Mouse (Mus musculus): ENCODE data around the gene Rbp7. TPM values are rescaled to one million over a fixed set of nuclear protein-coding genes. Genes with fewer than 3 reads are reported as not detected.
A peak's percentile ranks its signal among the peaks of the same experiment; 100 is the strongest.

Gene Rbp7
- polyA plus RNA-seq, 1 experiment from 2014 or later, result 1.7 TPM

GRCm38 (mm10) chr4:149454263-149454662, 515 bp downstream of the Rbp7 start:
- Histone ChIP-seq H3K4me2 (no peak overlapping the region), H3K4me3 (ENCODE audit: low read depth, low read length) (no peak overlapping the region), H3K4me1 (ENCODE audit: insufficient read depth) (no peaks in the 10 kb centered on the region), H3K9ac (no peak overlapping the region), H3K9me3 (ENCODE audit: low read depth, low read length) (no peaks in the 10 kb centered on the region), H3K27ac (ENCODE audit: low read depth) (no peak overlapping the region), H3K27me3 (ENCODE audit: insufficient read depth, low read length) (no peaks in the 10 kb centered on the region), H3K36me3 (ENCODE audit: insufficient read depth) (no peaks in the 10 kb centered on the region)
- ATAC-seq (ENCODE audit: insufficient read depth), result no peak
- DNase-seq, result no peak
- WGBS, result 73% methylated on average over 17 of the region's 17 CpGs
- TF ChIP-seq CTCF (IDR thresholded peaks at IDR 0.05; ENCODE audit: low read depth), result no peak

DNA sequence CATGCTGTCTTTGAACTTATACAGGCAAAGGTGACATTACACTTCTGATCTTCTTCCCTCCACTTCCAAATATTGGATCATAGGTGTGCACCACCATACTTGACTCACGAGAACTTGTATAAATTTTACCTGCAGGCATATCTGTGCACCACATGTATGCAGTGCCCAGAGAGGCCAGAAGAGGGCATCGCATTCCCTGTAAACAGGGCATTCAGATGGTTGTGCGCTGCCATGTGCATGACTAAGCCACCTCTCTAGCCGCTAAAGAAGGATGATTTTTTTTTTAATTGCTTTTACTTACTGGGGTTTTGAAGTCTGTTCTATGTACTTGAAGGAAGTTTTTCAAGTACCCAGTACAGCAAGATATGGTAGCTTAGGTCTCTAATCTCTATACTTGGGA, 1.1 kb downstream of the Rbp7 start:
- H3K36me3 ChIP-seq (ENCODE audit: insufficient read depth), result no peaks in the 10 kb centered on the region
- TF ChIP-seq CTCF (IDR thresholded peaks at IDR 0.05; ENCODE audit: low read depth), result peak; percentile 61
- no peaks in the 10 kb centered on the region for H3K4me1 ChIP-seq (ENCODE audit: insufficient read depth)
- no peak overlapping the region for H3K9ac ChIP-seq
- no peak overlapping the region for H3K4me3 ChIP-seq (ENCODE audit: low read depth, low read length)
- peak; percentile 55 for DNase-seq
- no peaks in the 10 kb centered on the region for H3K9me3 ChIP-seq (ENCODE audit: low read depth, low read length)
- H3K27ac ChIP-seq (ENCODE audit: low read depth), result no peak overlapping the region
- no peak for ATAC-seq (ENCODE audit: insufficient read depth)
- H3K4me2 ChIP-seq, result no peak overlapping the region
- 80% methylated on average over 4 of the region's 4 CpGs for whole genome bisulfite sequencing
- no peaks in the 10 kb centered on the region for H3K27me3 ChIP-seq (ENCODE audit: insufficient read depth, low read length)

DNA sequence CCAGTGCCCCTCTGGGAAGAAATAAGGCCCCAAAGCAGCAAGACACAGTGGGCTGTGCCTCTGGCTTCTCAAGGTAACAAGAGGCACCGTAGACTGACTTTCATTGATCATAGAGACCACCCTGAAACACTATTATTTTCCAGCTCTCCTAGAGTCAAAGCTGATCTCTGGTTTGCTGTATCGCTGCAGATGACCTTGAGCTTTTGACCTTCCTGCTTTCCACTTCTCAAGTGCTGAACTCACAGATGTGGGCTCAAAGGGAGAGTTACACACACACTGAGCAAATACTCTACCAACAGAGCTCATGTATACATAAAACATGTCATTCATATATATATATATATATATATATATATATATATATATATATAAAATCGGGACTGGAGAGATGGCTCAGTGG, 4.1 kb downstream of the Rbp7 start:
- H3K4me2 ChIP-seq, result no peak overlapping the region
- H3K27ac ChIP-seq (ENCODE audit: low read depth), result no peak overlapping the region
- no peak overlapping the region for H3K4me3 ChIP-seq (ENCODE audit: low read depth, low read length)
- no peak overlapping the region for H3K9ac ChIP-seq
- DNase-seq (no peak), ATAC-seq (ENCODE audit: insufficient read depth) (no peak)
- H3K4me1 ChIP-seq (ENCODE audit: insufficient read depth), result no peaks in the 10 kb centered on the region
- no peaks in the 10 kb centered on the region for H3K36me3 ChIP-seq (ENCODE audit: insufficient read depth)
- 66% methylated on average over 3 of the region's 3 CpGs for WGBS
- H3K9me3 ChIP-seq (ENCODE audit: low read depth, low read length), result no peaks in the 10 kb centered on the region
- no peaks in the 10 kb centered on the region for H3K27me3 ChIP-seq (ENCODE audit: insufficient read depth, low read length)
- TF ChIP-seq CTCF (IDR thresholded peaks at IDR 0.05; ENCODE audit: low read depth), result no peak

GRCm38 (mm10) chr4:149446309-149446708, 8.5 kb downstream of the Rbp7 start:
- Histone ChIP-seq H3K4me3 (ENCODE audit: low read depth, low read length) (no peak overlapping the region), H3K4me2 (peak overlapping the region; percentile 66), H3K4me1 (ENCODE audit: insufficient read depth) (0 out of 2 replicates have a peak, but pooled peaks cover 2% of the 10 kb centered on the region)

DNA sequence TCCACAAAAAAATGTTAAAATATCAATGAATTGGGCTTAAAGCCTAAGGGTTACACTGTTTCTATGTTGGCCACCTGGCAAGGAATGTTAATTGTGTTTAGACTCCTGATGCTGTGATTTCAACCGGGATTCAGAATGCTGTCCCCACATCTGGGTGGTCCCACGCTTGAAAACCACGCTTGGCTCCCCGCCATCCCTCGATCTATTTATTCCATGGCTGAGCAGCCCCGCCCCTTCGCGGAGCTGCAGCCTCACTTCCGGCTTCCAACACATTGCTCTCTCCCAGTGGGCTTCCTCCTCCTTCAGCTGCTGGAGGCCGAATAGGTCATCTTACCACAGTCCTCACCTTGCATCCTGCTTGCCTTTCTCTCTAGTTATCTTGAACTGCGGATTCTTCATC, 8.9 kb downstream of the Rbp7 start:
- DNase-seq (peak; percentile 95), ATAC-seq (ENCODE audit: insufficient read depth) (peak; percentile 50)
- WGBS, result 3% methylated on average over 11 of the region's 11 CpGs
- peak overlapping the region; percentile 29 for H3K4me3 ChIP-seq (ENCODE audit: low read depth, low read length)
- H3K4me1 ChIP-seq (ENCODE audit: insufficient read depth), result 0 out of 2 replicates have a peak, but pooled peaks cover 2% of the 10 kb centered on the region
- H3K9me3 ChIP-seq (ENCODE audit: low read depth, low read length), result no peaks in the 10 kb centered on the region
- no peak for TF ChIP-seq CTCF (IDR thresholded peaks at IDR 0.05; ENCODE audit: low read depth)
- H3K27me3 ChIP-seq (ENCODE audit: insufficient read depth, low read length), result no peaks in the 10 kb centered on the region
- peak overlapping the region; percentile 66 for H3K4me2 ChIP-seq
- H3K9ac ChIP-seq, result 0 out of 2 replicates have a peak overlapping the region, but pooled peaks have one; percentile 60
- peak overlapping the region; percentile 94 for H3K27ac ChIP-seq (ENCODE audit: low read depth)
- no peaks in the 10 kb centered on the region for H3K36me3 ChIP-seq (ENCODE audit: insufficient read depth)

More at GRCm38 (mm10) chr4:149446309-149446708, 8.5 kb downstream of the Rbp7 start:
- TF ChIP-seq CTCF (IDR thresholded peaks at IDR 0.05; ENCODE audit: low read depth), result no peak
- no peaks in the 10 kb centered on the region for H3K27me3 ChIP-seq (ENCODE audit: insufficient read depth, low read length)
- H3K9me3 ChIP-seq (ENCODE audit: low read depth, low read length), result no peaks in the 10 kb centered on the region
- DNase-seq (no peak), ATAC-seq (ENCODE audit: insufficient read depth) (no peak)
- no peak overlapping the region for H3K9ac ChIP-seq
- H3K36me3 ChIP-seq (ENCODE audit: insufficient read depth), result no peaks in the 10 kb centered on the region
- H3K27ac ChIP-seq (ENCODE audit: low read depth), result peak overlapping the region; percentile 94
- WGBS, result 29% methylated on average over 1 of the region's 1 CpGs

DNA sequence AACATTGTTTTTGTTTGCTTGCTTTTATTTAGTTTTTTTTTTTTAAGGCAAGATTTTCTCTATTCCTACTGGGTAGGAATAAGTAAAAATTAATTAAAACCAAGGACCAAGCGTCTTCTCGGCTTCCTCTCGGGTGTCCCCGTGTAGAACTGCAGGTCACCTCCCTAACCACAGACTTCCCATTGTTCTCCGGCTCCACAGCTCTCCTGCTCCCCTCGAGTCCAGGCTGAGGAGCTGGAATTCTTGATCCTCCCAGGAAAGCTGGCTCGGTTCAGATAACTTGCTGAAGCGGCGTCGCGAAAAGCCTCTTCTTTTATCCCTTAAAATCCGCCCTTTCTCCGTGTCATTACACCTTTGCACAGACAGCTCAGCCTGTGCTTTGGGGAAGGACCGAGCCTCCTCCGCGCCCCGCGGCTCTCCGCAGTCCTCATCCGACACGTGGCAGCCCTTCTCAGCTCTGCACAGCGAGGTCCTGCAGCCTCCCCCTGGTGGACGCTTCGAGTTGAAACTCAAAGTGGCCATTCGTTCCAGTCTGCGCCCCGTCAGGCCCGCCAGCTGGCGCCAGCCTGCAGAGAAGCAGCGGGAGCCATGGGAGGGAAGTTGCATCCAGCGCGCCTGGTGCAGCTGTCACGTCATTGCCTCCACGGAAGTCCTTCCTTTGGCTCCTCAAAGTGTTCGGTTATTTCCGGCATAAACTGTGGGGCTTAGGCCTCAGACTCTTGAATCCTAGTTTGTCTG, 9.6 kb downstream of the Rbp7 start:
- Histone ChIP-seq H3K4me1 (ENCODE audit: insufficient read depth) (0 out of 2 replicates have a peak, but pooled peaks cover 2% of the 10 kb centered on the region), H3K9ac (peak overlapping the region; percentile 60), H3K36me3 (ENCODE audit: insufficient read depth) (no peaks in the 10 kb centered on the region), H3K27ac (ENCODE audit: low read depth) (peak overlapping the region; percentile 94), H3K9me3 (ENCODE audit: low read depth, low read length) (no peaks in the 10 kb centered on the region), H3K27me3 (ENCODE audit: insufficient read depth, low read length) (no peaks in the 10 kb centered on the region), H3K4me3 (ENCODE audit: low read depth, low read length) (peak overlapping the region; percentile 29), H3K4me2 (peak overlapping the region; percentile 66)
- ATAC-seq (ENCODE audit: insufficient read depth) (peak; percentile 99), DNase-seq (peak; percentile 99)
- TF ChIP-seq CTCF (IDR thresholded peaks at IDR 0.05; ENCODE audit: low read depth), result peak; percentile 98
- WGBS, result under 1% methylated on average over 36 of the region's 36 CpGs

DNA sequence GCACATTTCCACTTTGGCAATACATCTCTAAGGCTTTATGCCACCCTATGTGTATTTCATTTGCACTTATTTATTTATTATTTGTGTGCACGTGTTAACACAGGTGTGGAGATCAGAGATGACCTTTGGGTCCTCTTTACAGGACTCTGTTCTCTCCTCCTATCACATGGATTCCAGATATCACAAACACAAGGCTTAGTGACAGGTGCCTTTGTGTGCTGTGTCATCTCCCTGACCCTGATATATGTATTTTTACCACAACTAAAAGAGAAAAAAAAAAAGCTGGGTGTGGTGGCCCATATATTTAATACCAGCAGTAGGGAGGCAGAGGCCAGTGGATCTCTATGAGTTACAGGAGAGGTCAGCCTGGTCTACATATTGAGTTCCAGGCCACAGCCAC, 10.3 kb downstream of the Rbp7 start:
- Histone ChIP-seq H3K4me2 (peak overlapping the region; percentile 66), H3K27ac (ENCODE audit: low read depth) (peak overlapping the region; percentile 94; the same call in 1 of the 2 replicates), H3K36me3 (ENCODE audit: insufficient read depth) (no peaks in the 10 kb centered on the region), H3K27me3 (ENCODE audit: insufficient read depth, low read length) (no peaks in the 10 kb centered on the region), H3K9ac (peak overlapping the region; percentile 60), H3K9me3 (ENCODE audit: low read depth, low read length) (no peaks in the 10 kb centered on the region), H3K4me1 (ENCODE audit: insufficient read depth) (0 out of 2 replicates have a peak, but pooled peaks cover 2% of the 10 kb centered on the region), H3K4me3 (ENCODE audit: low read depth, low read length) (peak overlapping the region; percentile 29; the same call in 1 of the 2 replicates)
- DNase-seq (no peak), ATAC-seq (ENCODE audit: insufficient read depth) (no peak)
- 36% methylated on average over 1 of the region's 1 CpGs for WGBS
- no peak for TF ChIP-seq CTCF (IDR thresholded peaks at IDR 0.05; ENCODE audit: low read depth)
